Mouse (Mus musculus) embryo, embryonic 11.5 days (tissue): ENCODE results near the gene Rpl3.
"Not testable (repeated sequence)": the region's sequence is repeated elsewhere in the genome, so short reads cannot be mapped to it uniquely, and the experiment has no call there.

Experiments used
- DNase-seq: peaks from one replicate; pipeline ENCODE4 v3.0.0-alpha.2; 2012; ENCODE audit warnings: low read depth, low spot score

Gene Rpl3

DNA sequence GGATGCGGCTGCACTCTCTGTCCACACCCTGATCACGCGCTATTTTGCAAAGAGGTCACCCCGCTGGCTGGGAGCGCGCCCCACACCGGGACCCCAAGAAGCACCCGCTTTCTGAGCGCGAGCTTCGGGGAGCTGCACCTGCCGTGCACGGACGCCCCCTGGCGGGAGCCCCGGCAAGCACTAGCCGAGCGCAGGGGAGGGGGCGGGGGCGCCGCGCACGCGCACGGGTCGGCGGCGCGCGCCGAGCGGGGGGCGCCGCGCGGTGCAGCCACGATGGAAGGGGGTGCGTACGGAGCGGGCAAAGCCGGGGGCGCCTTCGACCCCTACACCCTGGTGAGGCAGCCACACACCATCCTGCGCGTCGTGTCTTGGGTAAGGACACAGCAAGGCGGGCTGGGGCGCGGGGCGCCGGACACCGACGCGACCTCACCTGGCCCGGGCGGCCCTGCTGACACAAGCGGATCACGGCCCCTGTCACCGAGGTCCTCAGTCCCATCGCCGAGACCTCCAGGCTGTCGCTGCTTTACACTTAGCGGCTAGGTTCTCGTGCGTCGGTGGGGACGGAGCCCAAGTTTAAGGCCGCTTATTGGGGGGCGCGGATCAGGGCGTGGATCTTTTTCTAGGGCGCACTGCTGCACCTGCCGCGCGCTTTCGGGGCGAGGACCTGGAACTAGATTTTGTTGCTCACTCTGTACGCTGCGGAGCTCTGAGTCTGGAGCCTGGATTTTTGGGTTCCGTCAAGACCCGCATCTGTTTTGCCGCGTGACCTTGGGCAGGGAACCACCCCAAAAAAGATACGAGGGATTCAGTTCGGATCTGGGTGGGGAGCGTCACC, at the start of gene Rpl3, which contains the start of gene Syngr1:
TSS of gene Rpl3 (minus strand) at position 748 of the 835 bp plus-strand sequence.
TSS of gene Syngr1 (plus strand) at position 214 of the 835 bp plus-strand sequence.
- no peak for DNase-seq

DNA sequence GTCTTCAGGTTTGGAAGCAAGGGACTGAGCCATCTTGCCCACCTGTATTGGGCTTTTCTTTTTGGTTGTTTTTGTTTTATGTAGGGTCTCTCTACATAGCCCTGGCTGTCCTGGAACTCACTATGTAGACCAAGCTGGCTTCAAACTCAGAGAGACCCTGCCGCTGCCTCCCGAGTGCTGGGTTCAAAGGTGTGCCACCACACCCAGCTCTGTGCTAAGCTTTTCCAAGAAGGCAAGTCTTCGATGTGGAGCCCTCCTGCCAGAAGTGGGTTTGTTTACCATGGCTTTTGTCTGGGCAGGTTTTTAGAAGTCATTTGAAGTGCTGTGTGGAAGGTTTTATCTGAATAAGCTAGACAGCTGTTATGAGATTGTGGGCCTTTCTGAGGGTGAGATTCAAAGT, 49.2 kb upstream of the Rpl3 start:
- no peak for DNase-seq

DNA sequence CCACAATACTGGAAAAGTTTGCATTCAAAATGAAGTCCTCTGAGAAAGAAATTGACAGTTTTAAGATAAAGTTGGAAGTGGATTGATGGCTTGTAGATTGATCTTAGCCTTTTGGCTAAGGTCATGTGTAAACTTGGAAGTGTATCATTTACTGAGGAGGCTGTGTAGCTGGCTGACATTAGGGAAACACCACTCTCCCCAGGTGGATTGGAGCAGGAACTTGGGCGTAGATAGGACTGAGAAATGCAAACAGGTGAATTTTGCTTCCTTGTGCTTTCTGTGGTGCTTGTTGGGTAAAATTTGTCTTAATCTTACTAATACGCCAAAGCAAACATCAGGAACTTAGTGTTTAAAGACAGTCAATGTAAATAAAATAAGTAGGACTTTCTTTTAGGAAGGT, 48.6 kb upstream of the Rpl3 start:
- DNase-seq: no peak

DNA sequence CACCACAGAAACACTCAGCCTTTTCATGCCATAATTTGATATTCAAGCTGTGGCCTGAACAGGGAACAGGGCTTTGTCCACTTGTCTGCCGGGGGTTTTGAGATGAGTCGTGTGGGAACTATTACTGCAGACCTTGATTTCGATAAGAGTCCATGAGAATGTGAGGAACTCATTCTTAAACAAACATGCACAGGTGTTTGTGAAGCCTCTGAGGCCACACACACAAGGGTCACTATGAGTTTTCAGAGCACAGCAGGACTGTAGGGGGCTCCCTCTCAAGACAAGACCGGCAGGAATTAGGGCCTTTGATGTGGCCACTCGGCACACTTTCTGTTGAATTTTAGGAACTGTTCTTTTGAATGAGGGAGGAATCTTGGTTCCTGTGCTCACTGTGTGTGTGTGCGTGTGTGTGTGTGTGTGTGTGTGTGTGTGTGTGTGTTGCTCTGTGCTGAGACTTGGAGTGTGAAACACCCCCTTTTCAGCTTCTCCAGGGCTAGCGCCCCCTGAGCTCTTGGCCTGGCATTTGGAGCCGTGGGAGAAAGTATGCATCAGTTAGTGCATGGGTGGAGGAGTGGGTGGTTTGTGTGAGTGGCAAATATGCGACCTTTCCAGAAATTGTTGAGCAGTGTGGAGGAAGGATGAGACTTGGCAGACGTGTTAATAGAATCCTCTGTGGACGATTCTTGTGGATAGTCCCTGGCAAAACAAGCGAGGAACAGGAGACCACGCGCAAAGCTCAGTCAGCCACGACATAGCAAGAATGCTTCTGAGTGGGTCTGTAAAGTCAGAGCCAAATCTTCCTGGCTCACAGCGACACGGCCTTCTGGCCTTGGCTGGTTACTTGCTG, 46.5 kb upstream of the Rpl3 start:
- no peak for DNase-seq

DNA sequence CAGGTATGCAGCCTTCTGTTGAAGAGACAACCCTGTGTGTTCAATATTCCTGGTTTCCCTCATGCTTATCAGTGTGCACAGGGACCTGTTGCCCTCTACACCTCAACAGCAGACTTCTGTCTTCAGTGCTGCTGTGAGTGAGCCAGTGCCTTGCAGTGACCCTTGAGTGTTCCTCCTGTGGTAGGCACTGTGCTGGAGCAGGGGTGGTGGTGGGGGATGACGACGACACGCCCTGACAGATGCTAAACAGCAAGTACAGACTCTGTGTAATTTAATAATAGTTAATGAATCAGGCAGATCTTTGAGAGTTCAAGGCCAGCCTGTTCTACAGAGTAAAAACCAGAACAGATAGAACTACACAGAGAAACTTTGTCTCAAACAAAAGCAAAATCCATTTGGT, 45.0 kb upstream of the Rpl3 start:
- no peak for DNase-seq

DNA sequence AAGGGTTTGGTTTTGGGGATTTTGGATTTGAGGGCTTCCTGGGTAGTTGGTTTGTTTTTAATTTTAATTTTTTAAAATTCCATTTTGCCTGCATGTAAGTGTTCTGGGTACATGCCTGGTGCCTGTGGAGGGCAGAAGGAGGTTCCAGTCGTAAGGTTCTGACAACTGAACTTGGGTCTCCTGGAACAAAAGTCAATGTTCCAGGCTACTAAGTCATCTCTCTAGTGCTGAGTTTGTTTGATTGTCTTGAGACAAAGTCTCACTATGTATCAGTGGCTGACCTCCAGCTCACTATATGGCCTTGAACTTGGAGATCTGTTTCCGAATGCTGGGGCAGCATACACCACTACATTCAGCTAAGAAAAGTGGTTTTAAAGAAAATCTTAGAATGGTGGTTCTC, 43.8 kb upstream of the Rpl3 start:
- DNase-seq: no peak

DNA sequence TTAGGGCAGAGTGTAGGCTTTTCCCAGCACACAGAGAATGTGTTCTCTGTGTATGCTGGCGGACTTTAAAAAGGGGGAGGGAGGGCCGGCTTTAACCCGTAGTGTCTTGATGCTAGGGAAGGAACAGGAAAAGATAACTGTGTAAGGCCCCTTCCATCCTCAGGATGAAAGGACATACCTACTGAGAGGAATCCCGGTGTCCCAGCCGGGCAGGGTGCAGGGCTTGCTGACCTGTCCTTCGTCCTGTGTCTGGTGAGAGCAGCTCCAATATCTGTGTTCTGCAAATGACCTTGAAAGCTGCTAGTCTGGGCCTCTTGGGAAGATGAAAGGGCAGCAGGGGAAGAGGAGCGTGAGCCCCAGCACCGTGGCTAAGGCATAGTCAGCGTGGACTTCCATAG, 42.8 kb upstream of the Rpl3 start:
- no peak for DNase-seq

DNA sequence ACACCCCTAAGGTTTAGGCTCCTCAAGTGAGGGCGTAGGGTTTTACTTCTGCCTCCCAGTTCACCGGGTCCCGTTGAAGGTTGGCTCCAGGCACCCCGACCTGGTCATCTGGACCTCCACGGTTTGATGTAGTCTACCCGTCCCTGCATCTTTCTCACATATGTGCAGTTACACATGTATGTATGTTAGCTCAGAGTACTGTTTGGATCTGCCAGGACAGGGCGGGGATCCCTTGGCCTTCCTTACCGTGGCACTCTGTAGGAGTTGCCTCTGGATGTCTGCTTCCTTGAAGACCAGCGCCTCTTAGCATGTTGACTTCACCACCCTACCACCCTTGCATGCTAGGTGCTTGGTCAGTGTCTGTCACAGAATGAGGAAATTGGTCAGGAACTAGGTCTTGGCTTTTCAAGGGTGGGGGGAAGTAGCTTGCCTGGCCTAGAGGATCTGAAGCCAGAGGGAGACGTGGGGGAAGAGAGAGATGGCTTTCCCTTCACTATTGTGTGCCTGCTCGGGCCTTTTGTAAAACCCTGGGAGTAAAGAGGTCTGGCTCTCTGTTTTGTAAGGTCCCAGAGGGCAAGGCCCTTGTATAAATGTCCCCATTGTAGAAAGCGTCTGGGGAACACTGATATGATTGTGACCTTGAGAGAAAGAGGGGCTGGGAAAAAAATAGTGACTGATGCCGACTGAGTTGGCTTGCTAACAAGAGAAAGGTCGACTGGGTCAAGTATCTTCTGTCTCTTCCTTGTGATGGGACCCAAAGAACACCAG, 42.2 kb upstream of the Rpl3 start:
- no peak for DNase-seq

DNA sequence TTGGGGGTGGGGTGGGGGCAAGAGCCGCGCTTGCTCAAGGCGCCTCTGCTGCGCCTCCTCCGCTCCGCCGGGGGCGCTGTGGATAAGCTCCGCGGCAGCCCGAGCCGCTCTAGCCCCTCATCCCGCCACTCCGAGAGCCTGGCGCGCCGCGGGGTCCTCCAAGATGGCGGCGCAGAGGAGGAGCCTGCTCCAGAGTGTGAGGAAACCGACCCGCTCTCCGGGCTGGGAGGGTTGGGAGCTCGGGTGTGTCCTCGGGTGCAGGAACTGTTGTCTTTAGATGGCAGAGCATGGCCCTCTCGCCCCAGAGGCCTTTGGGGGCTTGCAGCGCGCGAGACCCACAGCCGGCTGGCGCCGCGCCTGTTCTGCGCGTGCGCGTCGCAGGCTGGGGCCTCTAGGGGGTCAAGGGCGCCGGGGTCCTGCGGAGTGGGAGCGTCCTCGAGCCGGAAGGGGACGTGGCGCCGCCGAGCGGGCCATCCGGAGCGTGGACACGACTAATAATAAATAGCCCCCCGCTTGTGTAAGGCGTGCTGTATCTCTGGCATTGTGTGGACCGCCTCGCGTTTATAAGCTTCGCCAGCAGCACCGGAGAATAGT, 41.4 kb upstream of the Rpl3 start, which contains the start of gene Tab1:
TSS of gene Tab1 (plus strand) at position 135 of the 594 bp plus-strand sequence.
- peak; percentile 85 for DNase-seq

DNA sequence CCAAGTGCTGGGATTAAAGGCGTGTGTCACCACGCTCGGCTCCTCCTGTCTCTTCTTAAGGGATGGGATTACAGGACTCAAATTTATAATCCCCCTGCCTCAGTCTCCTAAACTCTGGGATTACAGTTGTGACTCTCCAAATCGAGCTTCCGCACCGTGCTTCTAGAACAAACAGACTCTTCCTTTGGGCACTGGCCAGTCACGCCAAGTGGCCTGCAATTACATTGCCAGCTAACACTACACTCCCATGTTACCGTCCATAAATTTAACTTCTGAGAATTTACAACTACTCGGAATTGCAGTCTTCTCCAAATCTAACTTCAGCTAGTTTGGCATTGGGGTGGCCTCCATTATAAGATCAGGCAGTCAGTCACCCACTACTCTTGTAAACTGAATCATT, 40.8 kb upstream of the Rpl3 start:
- DNase-seq: no peak

DNA sequence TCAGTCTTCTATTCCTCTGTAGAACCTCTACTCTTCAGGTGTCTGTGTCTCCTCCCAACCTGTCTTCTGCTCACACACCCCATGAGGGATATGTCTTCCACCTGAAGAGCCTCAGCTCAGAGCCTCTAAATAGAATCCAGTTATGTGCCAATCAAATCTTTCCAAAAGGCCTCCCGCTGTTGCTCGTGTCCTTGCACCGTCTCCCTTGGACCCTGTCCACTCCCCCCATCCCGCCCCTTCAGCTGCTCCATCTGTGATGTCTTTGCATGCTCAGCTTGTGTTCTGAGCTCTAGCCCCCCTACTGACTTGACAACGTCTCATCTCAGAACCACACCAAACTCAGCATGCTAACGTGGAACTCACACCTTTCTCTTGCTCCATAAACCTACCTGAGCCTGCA, 39.8 kb upstream of the Rpl3 start:
- DNase-seq: no peak

DNA sequence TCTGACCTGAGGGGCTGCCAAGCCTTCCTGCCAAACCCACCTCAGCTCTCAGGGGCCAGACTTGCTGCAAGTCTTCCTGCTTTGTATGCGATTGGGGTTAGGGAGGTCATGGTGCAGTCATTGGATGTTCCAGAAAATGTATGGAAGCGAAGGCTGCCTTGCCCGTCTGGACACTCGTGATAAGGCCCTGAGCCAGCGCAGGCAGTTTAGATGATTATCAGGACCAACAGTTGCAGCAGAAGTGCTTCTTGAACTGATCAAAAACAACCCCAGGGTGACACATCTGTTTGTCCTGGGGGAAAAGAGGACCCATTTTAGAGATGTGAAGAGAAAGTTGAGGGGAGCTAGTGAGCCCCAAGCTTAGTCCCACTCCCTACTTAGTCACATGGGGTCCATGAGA, 39.0 kb upstream of the Rpl3 start:
- no peak for DNase-seq

DNA sequence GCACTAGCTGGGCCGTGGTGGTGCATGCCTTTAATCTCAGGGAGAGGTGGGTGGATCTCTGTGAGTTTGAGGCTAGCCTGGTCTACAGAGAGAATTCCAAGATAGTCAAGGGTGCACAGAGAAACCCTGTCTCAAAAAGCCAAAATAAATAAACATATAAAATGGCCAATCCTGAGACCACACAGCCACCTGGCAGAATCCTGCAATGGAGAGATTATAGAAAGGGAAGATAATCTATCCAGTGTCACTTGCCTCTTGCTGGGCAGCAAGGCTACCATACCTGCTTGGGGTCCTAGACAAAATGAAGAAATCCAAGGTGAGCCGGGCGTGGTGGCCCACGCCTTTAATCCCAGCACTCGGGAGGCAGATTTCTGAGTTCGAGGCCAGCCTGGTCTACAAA, 38.3 kb upstream of the Rpl3 start:
- no peak for DNase-seq

DNA sequence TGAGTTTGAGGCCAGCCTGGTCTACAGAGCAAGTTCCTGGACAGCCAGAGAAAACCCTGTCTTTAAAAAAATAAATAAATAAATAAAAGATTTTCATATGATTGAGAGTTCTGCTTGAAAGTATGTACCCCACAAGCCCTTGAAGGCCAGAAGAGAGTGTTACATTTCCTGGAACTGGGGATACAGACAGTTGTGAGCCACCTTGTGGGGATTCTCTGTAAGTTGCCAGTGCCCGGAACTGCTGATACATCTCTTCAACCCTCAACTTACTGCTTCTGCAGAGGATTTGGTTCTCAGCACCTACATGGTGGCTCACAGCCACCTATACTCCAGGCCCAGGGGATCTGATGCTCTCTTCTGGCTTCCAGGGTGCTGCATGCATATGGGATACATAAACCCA, 35.5 kb upstream of the Rpl3 start:
- DNase-seq: no peak

DNA sequence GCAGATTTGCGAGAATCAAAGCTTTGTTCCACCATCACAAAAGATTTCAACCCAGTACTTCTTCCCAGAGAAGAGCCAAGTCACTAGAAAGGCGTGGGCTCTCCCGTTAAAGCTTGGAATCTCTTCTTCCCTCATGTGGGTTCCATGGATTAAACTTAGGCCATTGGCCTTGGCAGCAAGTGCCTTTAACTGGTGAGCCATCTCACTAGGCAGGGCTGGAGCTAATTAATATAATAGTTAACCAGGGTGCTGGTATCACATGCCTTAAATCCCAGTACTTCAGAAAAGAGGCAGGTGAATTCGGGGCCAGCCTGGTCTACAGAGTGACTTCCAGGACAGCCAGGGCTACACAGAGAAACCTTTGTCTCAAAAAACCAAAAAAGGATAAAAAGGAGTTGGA, 33.0 kb upstream of the Rpl3 start:
- DNase-seq: no peak

DNA sequence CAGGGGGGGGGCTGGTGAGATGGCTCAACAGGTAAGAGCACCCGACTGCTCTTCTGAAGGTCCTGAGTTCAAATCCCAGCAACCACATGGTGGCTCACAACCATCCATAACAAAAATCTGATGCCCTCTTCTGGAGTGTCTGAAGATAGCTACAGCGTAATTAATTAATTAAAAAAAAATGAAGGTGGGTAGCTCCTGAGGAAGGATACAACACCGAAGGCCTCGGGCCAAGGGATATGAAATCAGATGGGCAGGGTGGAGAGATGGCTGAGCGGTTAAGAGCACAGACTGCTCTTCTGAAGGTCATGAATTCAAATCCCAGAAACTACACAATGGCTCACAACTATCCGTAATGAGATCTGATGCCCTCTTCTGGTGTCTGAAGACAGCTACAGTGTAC, 30.8 kb upstream of the Rpl3 start:
- DNase-seq: not testable (repeated sequence)

DNA sequence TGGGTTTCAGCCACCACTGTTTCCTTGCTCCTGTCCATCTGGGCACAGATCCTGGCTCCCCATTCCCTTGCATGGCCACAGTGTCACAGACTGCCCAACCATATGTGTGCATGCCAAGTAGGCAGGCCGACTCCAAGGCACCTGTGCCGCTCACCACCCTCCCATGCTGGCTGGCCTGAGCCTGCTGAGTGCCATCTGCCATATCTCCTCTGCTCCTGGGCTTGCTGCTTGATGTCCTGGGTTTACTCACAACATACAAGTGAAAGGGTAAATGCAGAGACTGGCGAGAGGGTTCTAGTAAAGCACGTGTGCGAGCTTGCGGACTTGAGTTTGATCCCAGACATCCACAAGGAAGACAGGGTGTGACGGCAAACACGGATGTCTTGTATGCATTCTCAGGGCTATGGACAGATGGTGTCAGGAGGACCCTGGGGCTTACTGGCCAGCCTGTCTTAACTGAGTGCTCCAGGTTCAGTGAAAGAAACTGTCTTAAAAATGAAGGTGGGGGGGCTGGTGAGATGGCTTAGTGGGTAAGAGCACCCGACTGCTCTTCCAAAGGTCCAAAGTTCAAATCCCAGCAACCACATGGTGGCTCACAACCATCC, 30.2 kb upstream of the Rpl3 start:
- DNase-seq: no peak

DNA sequence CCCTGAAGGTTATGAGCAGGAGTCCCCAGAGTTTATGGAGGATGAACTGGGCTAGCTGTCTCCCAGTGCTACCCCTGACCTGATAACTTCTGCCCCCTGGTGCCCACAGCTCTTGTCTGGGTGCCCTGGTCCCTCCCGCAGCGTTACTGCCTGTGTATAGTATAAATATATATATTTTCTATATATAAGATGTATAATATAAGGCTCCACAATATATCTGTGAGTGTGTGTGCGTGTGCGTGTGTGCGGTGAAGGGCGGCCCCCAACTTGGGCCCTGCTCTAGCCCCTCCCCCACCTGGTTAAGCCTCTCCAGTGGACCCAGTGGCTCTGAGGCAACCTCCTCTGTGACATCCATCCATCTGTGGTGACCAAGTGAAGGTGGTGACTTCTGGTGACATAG, 27.4 kb upstream of the Rpl3 start:
- no peak for DNase-seq

DNA sequence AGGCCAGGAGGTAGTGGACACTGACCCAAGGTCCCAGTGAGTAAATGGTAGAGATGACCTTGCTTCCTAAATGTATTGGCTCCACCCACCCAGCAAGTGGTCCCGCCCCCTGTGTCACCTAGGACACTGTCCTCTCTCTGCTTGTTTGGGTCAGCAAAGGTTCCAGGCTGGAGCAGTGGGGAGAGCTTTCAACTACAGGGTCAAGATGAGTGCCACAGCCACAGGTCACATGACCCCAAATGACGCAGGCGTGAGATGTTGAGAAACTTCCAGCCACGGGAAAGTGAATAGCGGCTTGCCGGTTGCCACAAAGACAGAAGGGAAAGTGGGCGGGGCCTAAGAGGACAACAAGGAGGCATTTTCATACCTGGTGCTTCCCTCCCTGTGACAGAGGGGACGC, 25.5 kb upstream of the Rpl3 start:
- DNase-seq: no peak

DNA sequence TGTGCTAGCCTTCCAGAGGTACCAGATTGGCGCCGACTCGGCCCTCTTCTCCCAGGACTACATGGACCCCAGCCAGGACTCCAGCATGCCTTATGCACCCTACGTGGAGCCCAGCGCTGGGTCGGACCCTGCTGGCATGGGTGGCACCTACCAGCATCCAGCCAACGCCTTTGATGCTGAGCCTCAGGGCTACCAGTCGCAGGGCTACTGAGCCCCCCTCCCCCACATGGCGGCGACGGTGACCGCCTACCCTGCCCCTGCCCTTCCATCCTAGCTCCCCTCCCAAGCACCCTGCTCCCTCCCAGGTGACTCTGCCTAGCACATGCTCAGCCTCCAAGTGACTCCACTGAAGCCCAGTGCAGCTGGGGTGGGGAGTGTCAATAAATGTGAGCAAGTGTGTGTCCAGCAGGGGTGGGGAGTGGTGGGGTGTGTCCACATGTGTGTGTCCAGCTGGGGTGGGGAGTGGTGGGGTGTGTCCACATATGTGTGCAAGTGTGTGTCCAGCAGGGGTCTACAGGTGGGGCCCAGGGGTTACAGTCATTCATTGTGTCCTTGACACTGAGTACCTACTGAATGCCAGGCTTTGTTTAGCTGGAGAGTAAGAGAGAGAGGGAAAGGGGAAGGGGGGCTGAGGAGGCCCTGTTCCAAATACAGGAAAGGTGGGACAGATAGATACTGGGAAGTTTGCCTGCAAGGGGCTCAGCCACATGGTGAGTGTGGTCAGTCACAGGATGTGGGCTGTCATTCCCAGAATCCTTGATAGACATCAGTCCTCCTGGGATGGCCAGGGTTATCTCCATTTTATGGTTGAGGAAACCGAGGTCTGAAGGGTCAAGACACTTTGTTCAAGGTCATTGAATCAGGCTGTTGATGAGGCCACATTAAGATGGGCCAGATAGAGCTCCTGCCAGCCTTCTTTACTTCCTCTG, 24.5 kb upstream of the Rpl3 start:
- no peak for DNase-seq
